Mouse (Mus musculus): ENCODE measurements around the gene Zfp329.
"Not testable (repeated sequence)": the region's sequence is repeated elsewhere in the genome, so short reads cannot be mapped to it uniquely, and the experiment has no call there.

The Zfp329 gene

GRCm38 (mm10) chr7:12818521-12819295 is at the start of gene Zfp329:
TSS of gene Zfp329 (minus strand) at chr7:12818858.
- DNase-seq (ENCODE audit: low spot score): peak; percentile 95

GRCm38 (mm10) chr7:12835779-12836178 is 17.1 kb upstream of the Zfp329 start:
- DNase-seq (ENCODE audit: low spot score): no peak

GRCm38 (mm10) chr7:12835193-12835671 is 16.6 kb upstream of the Zfp329 start:
- no peak for DNase-seq (ENCODE audit: low spot score)

- peak; percentile 94 for DNase-seq (ENCODE audit: low spot score)
Observed at GRCm38 (mm10) chr7:12834162-12835120, 15.8 kb upstream of the Zfp329 start, which contains the start of gene Zfp110. TSS of gene Zfp110 (plus strand) at chr7:12834761.

- DNase-seq (ENCODE audit: low spot score): no peak
Observed at GRCm38 (mm10) chr7:12815566-12815965, 3.1 kb downstream of the Zfp329 start.

GRCm38 (mm10) chr7:12803727-12804071 is 15.0 kb downstream of the Zfp329 start:
- no peak for DNase-seq (ENCODE audit: low spot score)

GRCm38 (mm10) chr7:12802866-12803726 is 15.6 kb downstream of the Zfp329 start, which contains the start of gene Zscan18:
TSS of gene Zscan18 (minus strand) at chr7:12803635.
- DNase-seq (ENCODE audit: low spot score): peak; percentile 91

GRCm38 (mm10) chr7:12799554-12799953 is 19.1 kb downstream of the Zfp329 start:
- no peak for DNase-seq (ENCODE audit: low spot score)

GRCm38 (mm10) chr7:12797971-12798370 is 20.7 kb downstream of the Zfp329 start:
- no peak for DNase-seq (ENCODE audit: low spot score)

GRCm38 (mm10) chr7:12792624-12793023 is 26.0 kb downstream of the Zfp329 start:
- DNase-seq (ENCODE audit: low spot score): not testable (repeated sequence)

GRCm38 (mm10) chr7:12788025-12788424 is 30.6 kb downstream of the Zfp329 start:
- DNase-seq (ENCODE audit: low spot score): no peak

GRCm38 (mm10) chr7:12787333-12787732 is 31.3 kb downstream of the Zfp329 start:
- no peak for DNase-seq (ENCODE audit: low spot score)

- DNase-seq (ENCODE audit: low spot score): peak; percentile 90
Observed at GRCm38 (mm10) chr7:12780151-12780830, 38.4 kb downstream of the Zfp329 start.

- DNase-seq (ENCODE audit: low spot score): no peak
Observed at GRCm38 (mm10) chr7:12779782-12780150, 38.9 kb downstream of the Zfp329 start.

- DNase-seq (ENCODE audit: low spot score): no peak
Observed at GRCm38 (mm10) chr7:12779141-12779540, 39.5 kb downstream of the Zfp329 start.

GRCm38 (mm10) chr7:12774606-12775005 is 44.1 kb downstream of the Zfp329 start:
- no peak for DNase-seq (ENCODE audit: low spot score)

- DNase-seq (ENCODE audit: low spot score): no peak
Observed at GRCm38 (mm10) chr7:12774111-12774510, 44.5 kb downstream of the Zfp329 start.
